In genomic region chr13:34652353-34653241, GRCm38 (mm10) we compare ENCODE assay signal across 8 mouse cellular contexts. TPM values are rescaled to one million over a fixed set of nuclear protein-coding genes. Genes with fewer than 3 reads are reported as not detected.
DNase-seq lines count a peak whose midpoint lies in the region; ATAC-seq and TF ChIP-seq lines count a peak whose summit lies in the region.

No protein-coding gene starts in this region.

- no peaks in the 10 kb centered on the region for H3K27me3 ChIP-seq in C2C12 (ENCODE audit: control insufficient read depth, insufficient read depth, insufficient read length)

- H3K4me3 ChIP-seq in C2C12 (ENCODE audit: insufficient read depth, poor library complexity, severe bottlenecking) = peak overlapping the region; percentile 72

- peak; percentile 73 to 78 for DNase-seq in adrenal gland, postnatal 36 days
- peak; percentile 26 for DNase-seq in layer of hippocampus, adult 9-11 months
- peak; percentile 87 for DNase-seq in lung, postnatal 14 days
- peak; percentile 47 for DNase-seq in retina, embryonic 14.5 days (ENCODE audit: low spot score)
- peak; percentile 56 for DNase-seq in thymus, postnatal 4 days

- TF ChIP-seq CTCF in C2C12 (IDR thresholded peaks at IDR 0.05; ENCODE audit: control insufficient read depth, insufficient read depth, insufficient read length) = peak; percentile 86

- ATAC-seq in frontal cortex, adult (ENCODE audit: low TSS enrichment) = peak; percentile 48
- peak; percentile 43 to 53; a peak in 3 of 4 replicates for ATAC-seq in hematopoietic stem cell, adult 5-6 weeks (replicated peaks in 1 of 2; ENCODE audit: insufficient read depth in 1 of 2, low FRiP score in 2 of 2, low TSS enrichment in 1 of 2, low read depth in 1 of 2, poor library complexity in 2 of 2, severe bottlenecking in 2 of 2)

- peak overlapping the region; percentile 77 for H3ac ChIP-seq in C2C12 (ENCODE audit: control insufficient read depth, insufficient read length, low read depth)

- H3K79me3 ChIP-seq in C2C12 (ENCODE audit: low read depth) = peaks cover 43% of the 10 kb centered on the region

- peaks cover 14% of the 10 kb centered on the region for H3K36me3 ChIP-seq in C2C12 (ENCODE audit: control insufficient read depth, insufficient read depth)

- peaks cover 49% of the 10 kb centered on the region for H3K79me2 ChIP-seq in C2C12 (ENCODE audit: control insufficient read depth, insufficient read depth)

TF ChIP-seq in C2C12, 6 proteins besides CTCF, POLR2A, EP300 and RAD21:
- peak; percentile 49 for TF ChIP-seq MAX (IDR thresholded peaks at IDR 0.05)
- no peak for TF ChIP-seq USF1 (IDR thresholded peaks at IDR 0.05; ENCODE audit: low read depth)

RNA-seq across cellular contexts. Expression of gene Pxdc1, which starts 0.7 kb away (rescaled TPM):
- 29.7 TPM for polyA plus RNA-seq in C2C12 (2012; fragmentation: generic; extraction: Trizol)
- 1 to 10 TPM; 4.1 to 5.1 TPM for total RNA-seq in adrenal gland, postnatal 36 days (2021)
- total RNA-seq in hematopoietic stem cell, adult 5-6 weeks (2017) = not detected in 2 replicates

Comparison
In these comparisons a context has a peak if more than half of its experiments do, and no peak if none do; other contexts are left out.
1. Peak in every context shown above with its lines: DNase-seq, ATAC-seq and H3K4me3 ChIP-seq.
2. DNase-seq: peak in every context shown above with its lines; median percentile 87 in lung, postnatal 14 days; 76 in adrenal gland, postnatal 36 days; 56 in thymus, postnatal 4 days; 47 in retina, embryonic 14.5 days; 26 in layer of hippocampus, adult 9-11 months.